Mouse (Mus musculus): Measurements from ENCODE around the gene Chl1. TPM values are rescaled to one million over a fixed set of nuclear protein-coding genes. Genes with fewer than 3 reads are reported as not detected.

The Chl1 gene
- total and polyA plus RNA-seq, 2 experiments from 2014 or later, result 157 to 172 TPM

GRCm38 (mm10) chr6:103632856-103633255, 122.5 kb downstream of the Chl1 start:
- Histone ChIP-seq H3K4me3 (ENCODE audit: low read length) (no peak overlapping the region), H3K36me3 (ENCODE audit: insufficient read depth, low read length) (no peaks in the 10 kb centered on the region), H3K9me3 (ENCODE audit: low read length) (no peaks in the 10 kb centered on the region), H3K27me3 (ENCODE audit: insufficient read depth, low read length) (no peaks in the 10 kb centered on the region), H3K27ac (peak overlapping the region; percentile 20; the same call in 1 of the 2 replicates), H3K4me1 (ENCODE audit: insufficient read depth, low read length) (no peaks in the 10 kb centered on the region), H3K4me2 (ENCODE audit: low read depth, low read length) (no peak overlapping the region), H3K9ac (replicated peaks; ENCODE audit: low read length) (no peak overlapping the region)
- 31% methylated on average over 3 of the region's 3 CpGs for WGBS
- no peak for TF ChIP-seq CTCF (IDR thresholded peaks at IDR 0.05; ENCODE audit: low read depth)
- DNase-seq (ENCODE audit: low spot score) (no peak), ATAC-seq (no peak)

- H3K9me3 ChIP-seq (ENCODE audit: low read length), result no peaks in the 10 kb centered on the region
- DNase-seq (ENCODE audit: low spot score), result no peak
- WGBS, result 26% methylated on average over 1 of the region's 1 CpGs
- H3K27me3 ChIP-seq (ENCODE audit: insufficient read depth, low read length), result no peaks in the 10 kb centered on the region
- no peaks in the 10 kb centered on the region for H3K36me3 ChIP-seq (ENCODE audit: insufficient read depth, low read length)
- no peaks in the 10 kb centered on the region for H3K4me1 ChIP-seq (ENCODE audit: insufficient read depth, low read length)
- no peak overlapping the region for H3K27ac ChIP-seq
- no peak overlapping the region for H3K4me2 ChIP-seq (ENCODE audit: low read depth, low read length)
- H3K4me3 ChIP-seq (ENCODE audit: low read length), result no peak overlapping the region
- no peak overlapping the region for H3K9ac ChIP-seq (replicated peaks; ENCODE audit: low read length)
- no peak for ATAC-seq
- no peak for TF ChIP-seq CTCF (IDR thresholded peaks at IDR 0.05; ENCODE audit: low read depth)
Measured at GRCm38 (mm10) chr6:103656778-103657177, 146.4 kb downstream of the Chl1 start.

- no peaks in the 10 kb centered on the region for H3K9me3 ChIP-seq (ENCODE audit: low read length)
- ATAC-seq, result no peak
- H3K4me3 ChIP-seq (ENCODE audit: low read length), result no peak overlapping the region
- 61% methylated on average over 2 of the region's 2 CpGs for WGBS
- TF ChIP-seq CTCF (IDR thresholded peaks at IDR 0.05; ENCODE audit: low read depth), result no peak
- no peak overlapping the region for H3K4me2 ChIP-seq (ENCODE audit: low read depth, low read length)
- H3K27ac ChIP-seq, result no peak overlapping the region
- H3K36me3 ChIP-seq (ENCODE audit: insufficient read depth, low read length), result no peaks in the 10 kb centered on the region
- H3K9ac ChIP-seq (replicated peaks; ENCODE audit: low read length), result no peak overlapping the region
- H3K4me1 ChIP-seq (ENCODE audit: insufficient read depth, low read length), result no peaks in the 10 kb centered on the region
- no peak for DNase-seq (ENCODE audit: low spot score)
- no peaks in the 10 kb centered on the region for H3K27me3 ChIP-seq (ENCODE audit: insufficient read depth, low read length)
Measured at GRCm38 (mm10) chr6:103659173-103659572, 148.8 kb downstream of the Chl1 start.

GRCm38 (mm10) chr6:103665206-103665605, 154.8 kb downstream of the Chl1 start:
- ATAC-seq (no peak), DNase-seq (ENCODE audit: low spot score) (no peak)
- H3K4me2 ChIP-seq (ENCODE audit: low read depth, low read length), result no peak overlapping the region
- TF ChIP-seq CTCF (IDR thresholded peaks at IDR 0.05; ENCODE audit: low read depth), result no peak
- no peaks in the 10 kb centered on the region for H3K27me3 ChIP-seq (ENCODE audit: insufficient read depth, low read length)
- no peak overlapping the region for H3K9ac ChIP-seq (replicated peaks; ENCODE audit: low read length)
- no peaks in the 10 kb centered on the region for H3K36me3 ChIP-seq (ENCODE audit: insufficient read depth, low read length)
- WGBS, result 71% methylated on average over 2 of the region's 2 CpGs
- no peaks in the 10 kb centered on the region; the same call in 1 of the 2 replicates for H3K4me1 ChIP-seq (ENCODE audit: insufficient read depth, low read length)
- no peaks in the 10 kb centered on the region for H3K9me3 ChIP-seq (ENCODE audit: low read length)
- H3K4me3 ChIP-seq (ENCODE audit: low read length), result no peak overlapping the region
- H3K27ac ChIP-seq, result peak overlapping the region; percentile 64

- Histone ChIP-seq H3K9ac (replicated peaks; ENCODE audit: low read length) (no peak overlapping the region), H3K36me3 (ENCODE audit: insufficient read depth, low read length) (no peaks in the 10 kb centered on the region), H3K4me1 (ENCODE audit: insufficient read depth, low read length) (no peaks in the 10 kb centered on the region; the same call in 1 of the 2 replicates), H3K4me3 (ENCODE audit: low read length) (no peak overlapping the region), H3K27me3 (ENCODE audit: insufficient read depth, low read length) (no peaks in the 10 kb centered on the region), H3K27ac (peak overlapping the region; percentile 64; the same call in 1 of the 2 replicates), H3K9me3 (ENCODE audit: low read length) (no peaks in the 10 kb centered on the region), H3K4me2 (ENCODE audit: low read depth, low read length) (no peak overlapping the region)
- ATAC-seq (no peak), DNase-seq (ENCODE audit: low spot score) (peak; percentile 9)
- 61% methylated on average over 9 of the region's 9 CpGs for WGBS
- no peak for TF ChIP-seq CTCF (IDR thresholded peaks at IDR 0.05; ENCODE audit: low read depth)
Measured at GRCm38 (mm10) chr6:103665677-103666316, 155.4 kb downstream of the Chl1 start.

GRCm38 (mm10) chr6:103673111-103673510, 162.7 kb downstream of the Chl1 start:
- Histone ChIP-seq H3K9me3 (ENCODE audit: low read length) (no peaks in the 10 kb centered on the region), H3K9ac (replicated peaks; ENCODE audit: low read length) (no peak overlapping the region), H3K27me3 (ENCODE audit: insufficient read depth, low read length) (no peaks in the 10 kb centered on the region), H3K4me1 (ENCODE audit: insufficient read depth, low read length) (no peaks in the 10 kb centered on the region; the same call in none of the 2 replicates), H3K4me3 (ENCODE audit: low read length) (no peak overlapping the region), H3K36me3 (ENCODE audit: insufficient read depth, low read length) (no peaks in the 10 kb centered on the region; the same call in 1 of the 2 replicates), H3K27ac (no peak overlapping the region), H3K4me2 (ENCODE audit: low read depth, low read length) (no peak overlapping the region)
- DNase-seq (ENCODE audit: low spot score) (peak; percentile 65), ATAC-seq (0 out of 2 replicates have a peak, but pooled peaks have one; percentile 45)
- no peak for TF ChIP-seq CTCF (IDR thresholded peaks at IDR 0.05; ENCODE audit: low read depth)
- 71% methylated on average over 3 of the region's 3 CpGs for whole genome bisulfite sequencing

GRCm38 (mm10) chr6:103674332-103674731, 163.9 kb downstream of the Chl1 start:
- H3K36me3 ChIP-seq (ENCODE audit: insufficient read depth, low read length), result no peaks in the 10 kb centered on the region; the same call in 1 of the 2 replicates
- H3K9me3 ChIP-seq (ENCODE audit: low read length), result no peaks in the 10 kb centered on the region
- TF ChIP-seq CTCF (IDR thresholded peaks at IDR 0.05; ENCODE audit: low read depth), result peak; percentile 34
- H3K4me1 ChIP-seq (ENCODE audit: insufficient read depth, low read length), result no peaks in the 10 kb centered on the region; the same call in none of the 2 replicates
- DNase-seq (ENCODE audit: low spot score) (peak; percentile 69), ATAC-seq (peak; percentile 80; the same call in 1 of the 2 replicates)
- no peak overlapping the region for H3K9ac ChIP-seq (replicated peaks; ENCODE audit: low read length)
- no peak overlapping the region for H3K4me3 ChIP-seq (ENCODE audit: low read length)
- 0 out of 2 replicates have a peak overlapping the region, but pooled peaks have one; percentile 13 for H3K4me2 ChIP-seq (ENCODE audit: low read depth, low read length)
- H3K27me3 ChIP-seq (ENCODE audit: insufficient read depth, low read length), result no peaks in the 10 kb centered on the region
- 41% methylated on average over 6 of the region's 6 CpGs for WGBS
- peak overlapping the region; percentile 41; the same call in 1 of the 2 replicates for H3K27ac ChIP-seq

Measured in hindbrain, postnatal 0 days (tissue).